Mouse (Mus musculus) midbrain, embryonic 10.5 days (tissue): ENCODE results near the gene Eef1b2. TPM values are rescaled to one million over a fixed set of nuclear protein-coding genes. Genes with fewer than 3 reads are reported as not detected.

Source experiments
- DNase-seq: peaks from one replicate; pipeline ENCODE4 v3.0.0-alpha.2; 2017; ENCODE audit warnings: low spot score
- H3K27ac ChIP-seq: fragments of 300-500 bp; sonication (generic); replicated peaks from 2 replicates; pipeline ENCODE4 v1.5.1; 2016; ENCODE audit warnings: mild to moderate bottlenecking
- H3K27me3 ChIP-seq: fragments of 300-500 bp; sonication (generic); 2 replicates; pipeline ENCODE4 v1.6.1; 2016; ENCODE audit warnings: low read depth, mild to moderate bottlenecking; ENCODE audit not compliant: poor library complexity, severe bottlenecking
- H3K36me3 ChIP-seq: fragments of 300-500 bp; sonication (generic); 2 replicates; pipeline ENCODE4 v1.6.1; 2016; ENCODE audit warnings: mild to moderate bottlenecking, moderate library complexity
- H3K4me1 ChIP-seq: fragments of 300-500 bp; sonication (generic); 2 replicates; pipeline ENCODE4 v1.6.1; 2016
- H3K4me3 ChIP-seq: fragments of 300-500 bp; sonication (generic); 2 replicates; pipeline ENCODE4 v1.5.1; 2016; ENCODE audit warnings: mild to moderate bottlenecking, moderate library complexity
- H3K9me3 ChIP-seq: fragments of 300-500 bp; sonication (generic); replicated peaks from 2 replicates; pipeline ENCODE4 v1.6.1; 2016; ENCODE audit warnings: mild to moderate bottlenecking
- WGBS: fragments of 180-500 bp; shearing (Covaris S2); methylation state at CpG from one replicate; pipeline ENCODE4 v1.1.7; 2016; 5-methylcytosine and 5-hydroxymethylcytosine counted together
- microRNA-seq: library from miRNA; unstranded; fragments of <30 nt; microRNA quantifications from one replicate; pipeline ENCODE4, GENCODE M21; 2017
- polyA plus RNA-seq: library from polyadenylated mRNA; unstranded; fragments of >200 nt; fragmentation: Nextera tagmentation; extraction: Ambion mirVana; gene quantifications from 2 replicates; pipeline ENCODE4 v1.2.1, GENCODE M21; 2016

The Eef1b2 gene
- polyA plus RNA-seq, 1 experiment from 2014 or later, result 588 TPM

- Histone ChIP-seq H3K4me1 (peaks cover 4% of the 10 kb centered on the region; the same call in 1 of the 2 replicates), H3K27ac (peak overlapping the region; percentile 38; the same call in 1 of the 2 replicates), H3K4me3 (no peak overlapping the region), H3K27me3 (no peaks in the 10 kb centered on the region), H3K9me3 (no peaks in the 10 kb centered on the region; the same call in 1 of the 2 replicates), H3K36me3 (no peaks in the 10 kb centered on the region)
- DNase-seq, result peak; percentile 29
- 5% methylated on average over 7 of the region's 7 CpGs for WGBS
Observed at GRCm38 (mm10) chr1:63225890-63226289, 49.3 kb downstream of the Eef1b2 start.

GRCm38 (mm10) chr1:63227241-63227640 lies 50.6 kb downstream of the Eef1b2 start:
- H3K27me3 ChIP-seq, result no peaks in the 10 kb centered on the region
- no peaks in the 10 kb centered on the region; the same call in 1 of the 2 replicates for H3K9me3 ChIP-seq
- H3K4me3 ChIP-seq, result no peak overlapping the region
- peaks cover 4% of the 10 kb centered on the region; the same call in 1 of the 2 replicates for H3K4me1 ChIP-seq
- DNase-seq, result no peak
- WGBS, result 89% methylated on average over 5 of the region's 5 CpGs
- no peaks in the 10 kb centered on the region for H3K36me3 ChIP-seq
- H3K27ac ChIP-seq, result no peak overlapping the region

Small RNA genes within 50 kb of the gene (microRNA-seq; reads per million reads assigned to microRNA genes)
- not detected for gene Gm24557
- not detected for gene Gm27512

Other genes with a start within 250 kb of the Eef1b2 start
- gene Ino80d, start 62.2 kb upstream of the Eef1b2 start, polyA plus RNA-seq, result 9.8 and 10.9 TPM in 2 replicates
- gene Ndufs1, start within 50 bp of the Eef1b2 start, polyA plus RNA-seq, result 142 and 148 TPM in 2 replicates
- 0.25 and 0.30 TPM in 2 replicates for gene Gpr1, start 37.7 kb downstream of the Eef1b2 start, polyA plus RNA-seq
- 18.1 and 19.3 TPM in 2 replicates for gene Zdbf2, start 96.4 kb downstream of the Eef1b2 start, polyA plus RNA-seq